Mouse (Mus musculus): Measurements from ENCODE around the gene Sptan1.

DNA sequence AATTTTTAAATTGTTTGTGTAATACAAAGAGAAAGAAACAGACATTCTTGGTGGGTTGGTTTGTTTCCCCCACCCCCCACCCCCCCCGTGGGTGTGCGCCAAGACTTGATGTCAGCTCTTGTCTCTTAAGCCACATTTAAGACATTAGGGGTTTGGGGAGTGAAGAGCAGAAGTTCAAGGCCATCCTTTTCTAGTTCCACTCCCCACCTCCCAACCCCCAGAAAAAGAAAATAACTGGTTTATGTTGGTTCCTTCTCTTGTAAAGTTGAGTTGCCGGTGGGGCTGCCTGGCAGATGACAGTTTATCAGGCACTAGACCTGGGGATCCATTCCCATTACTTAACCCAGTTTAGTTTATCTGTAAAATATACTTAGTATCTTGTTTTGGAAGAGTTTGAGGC, 98.9 kb downstream of the Sptan1 start:
- no peak for TF ChIP-seq MYOG (IDR thresholded peaks at IDR 0.05; ENCODE audit: control insufficient read depth, extremely low read depth, insufficient read length)
- no peak for TF ChIP-seq USF1 (IDR thresholded peaks at IDR 0.05; ENCODE audit: low read depth)
- no peak for TF ChIP-seq MAX (IDR thresholded peaks at IDR 0.05)
